Mouse (Mus musculus): ENCODE results near the gene Tnfsf8. TPM values are rescaled to one million over a fixed set of nuclear protein-coding genes. Genes with fewer than 3 reads are reported as not detected.

Gene Tnfsf8
- not detected in 2 replicates for polyA plus RNA-seq (2014; fragmentation: Nextera tagmentation; extraction: Ambion mirVana)

DNA sequence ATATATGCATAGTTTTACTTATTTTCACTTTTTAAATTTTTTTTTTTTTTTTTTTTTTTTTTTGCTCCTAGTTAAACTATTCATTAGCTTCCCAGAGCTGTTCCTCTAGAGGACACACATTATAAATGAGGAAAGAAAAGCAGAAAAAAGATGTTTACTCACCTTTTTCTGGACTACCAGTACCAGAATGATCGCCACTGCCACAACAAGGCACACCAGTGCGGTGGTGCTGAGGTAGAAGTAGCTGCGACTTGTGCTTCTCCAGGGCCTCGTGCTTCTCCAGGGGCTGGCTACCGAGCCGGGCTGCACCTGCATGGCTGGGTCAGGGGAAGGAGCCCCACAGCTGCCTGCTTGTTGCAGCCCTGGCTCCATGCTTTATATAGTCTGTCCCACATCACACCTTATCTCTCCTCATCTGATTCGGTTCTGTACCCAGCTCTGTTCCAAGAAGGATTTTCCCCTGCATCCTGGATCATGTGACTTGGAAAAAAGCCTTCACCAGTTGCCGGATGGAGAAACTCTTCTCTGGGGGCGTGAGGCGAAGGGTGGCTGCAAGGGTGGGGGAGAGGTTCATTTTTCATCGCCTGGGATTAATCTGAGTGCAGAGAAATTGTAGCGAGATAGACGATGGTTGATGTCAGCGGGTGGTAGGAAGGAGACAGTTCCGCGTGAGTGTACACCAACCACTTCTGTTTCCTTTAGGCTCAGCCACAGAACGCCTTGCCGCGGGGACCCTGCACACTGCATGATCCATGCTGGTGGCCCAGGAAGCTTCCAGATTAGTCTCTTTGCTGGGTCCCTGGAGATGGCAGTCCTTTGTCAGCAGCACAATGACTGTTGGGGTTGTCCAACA lies at the start of gene Tnfsf8:
TSS of gene Tnfsf8 (minus strand) at position 660 of the 853 bp plus-strand sequence.
- no peak within 1 kb of the TSS for H3K4me2 ChIP-seq (replicated peaks; ENCODE audit: low read depth, low read length)
- no peaks in the 10 kb centered on the region for H3K27me3 ChIP-seq (ENCODE audit: control insufficient read depth, insufficient read depth, low read length)
- WGBS = 75% methylated on average over 19 of the region's 19 CpGs
- no peak within 1 kb of the TSS for H3K4me3 ChIP-seq (ENCODE audit: low read length)
- H3K36me3 ChIP-seq (ENCODE audit: control insufficient read depth, insufficient read depth, low read length) = no peaks in the 10 kb centered on the region
- no peaks in the 10 kb centered on the region for H3K9me3 ChIP-seq (ENCODE audit: control insufficient read depth, low read length)
- no peak for ATAC-seq (ENCODE audit: low FRiP score, low TSS enrichment)
- H3K4me1 ChIP-seq (ENCODE audit: control insufficient read depth, insufficient read depth, low read length) = no peaks in the 10 kb centered on the region
- no peak within 1 kb of the TSS for H3K27ac ChIP-seq (ENCODE audit: low read depth, low read length)
- H3K9ac ChIP-seq (ENCODE audit: low read depth, low read length) = no peak within 1 kb of the TSS

DNA sequence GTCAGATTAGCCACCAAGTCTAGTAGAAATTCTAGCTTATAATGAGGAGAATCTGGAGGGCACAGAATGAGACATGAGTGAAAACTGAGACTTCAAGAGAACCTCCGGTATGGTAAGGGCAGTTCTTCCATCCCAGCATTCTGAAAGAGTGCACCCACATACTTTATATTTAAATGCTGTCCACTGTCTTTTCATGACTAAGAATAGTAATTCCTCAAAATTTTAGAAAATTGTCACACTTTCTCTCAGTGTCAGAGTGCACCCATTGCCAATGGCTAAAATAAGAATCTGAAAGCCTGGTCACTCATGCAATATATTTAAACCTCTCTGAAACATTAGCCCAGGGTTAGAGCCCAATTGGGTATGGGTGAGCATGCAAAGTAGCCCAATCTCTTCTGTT lies 47.4 kb upstream of the Tnfsf8 start:
- no peak overlapping the region for H3K4me3 ChIP-seq (ENCODE audit: low read length)
- no peak overlapping the region for H3K4me2 ChIP-seq (replicated peaks; ENCODE audit: low read depth, low read length)
- H3K4me1 ChIP-seq (ENCODE audit: control insufficient read depth, insufficient read depth, low read length) = no peaks in the 10 kb centered on the region
- 89% methylated on average over 1 of the region's 1 CpGs for WGBS
- H3K27me3 ChIP-seq (ENCODE audit: control insufficient read depth, insufficient read depth, low read length) = no peaks in the 10 kb centered on the region
- H3K36me3 ChIP-seq (ENCODE audit: control insufficient read depth, insufficient read depth, low read length) = no peaks in the 10 kb centered on the region
- H3K27ac ChIP-seq (ENCODE audit: low read depth, low read length) = no peak overlapping the region
- no peak for ATAC-seq (ENCODE audit: low FRiP score, low TSS enrichment)
- no peak overlapping the region for H3K9ac ChIP-seq (ENCODE audit: low read depth, low read length)
- no peaks in the 10 kb centered on the region for H3K9me3 ChIP-seq (ENCODE audit: control insufficient read depth, low read length)

- no peaks in the 10 kb centered on the region for H3K4me1 ChIP-seq (ENCODE audit: control insufficient read depth, insufficient read depth, low read length)
- ATAC-seq (ENCODE audit: low FRiP score, low TSS enrichment) = no peak
- no peaks in the 10 kb centered on the region for H3K9me3 ChIP-seq (ENCODE audit: control insufficient read depth, low read length)
Observed at GRCm38 (mm10) chr4:63907473-63907872, 46.3 kb upstream of the Tnfsf8 start.

GRCm38 (mm10) chr4:63906050-63906449 lies 44.9 kb upstream of the Tnfsf8 start:
- ATAC-seq (ENCODE audit: low FRiP score, low TSS enrichment) = no peak
- Histone ChIP-seq H3K36me3 (ENCODE audit: control insufficient read depth, insufficient read depth, low read length) (no peaks in the 10 kb centered on the region), H3K4me3 (ENCODE audit: low read length) (no peak overlapping the region), H3K4me2 (replicated peaks; ENCODE audit: low read depth, low read length) (no peak overlapping the region), H3K4me1 (ENCODE audit: control insufficient read depth, insufficient read depth, low read length) (no peaks in the 10 kb centered on the region), H3K27me3 (ENCODE audit: control insufficient read depth, insufficient read depth, low read length) (no peaks in the 10 kb centered on the region), H3K9ac (ENCODE audit: low read depth, low read length) (no peak overlapping the region), H3K27ac (ENCODE audit: low read depth, low read length) (no peak overlapping the region), H3K9me3 (ENCODE audit: control insufficient read depth, low read length) (no peaks in the 10 kb centered on the region)
- WGBS = 57% methylated on average over 3 of the region's 3 CpGs

More at GRCm38 (mm10) chr4:63907473-63907872, 46.3 kb upstream of the Tnfsf8 start:
- Histone ChIP-seq H3K4me2 (replicated peaks; ENCODE audit: low read depth, low read length) (no peak overlapping the region), H3K9ac (ENCODE audit: low read depth, low read length) (no peak overlapping the region), H3K27ac (ENCODE audit: low read depth, low read length) (no peak overlapping the region), H3K27me3 (ENCODE audit: control insufficient read depth, insufficient read depth, low read length) (no peaks in the 10 kb centered on the region), H3K4me3 (ENCODE audit: low read length) (no peak overlapping the region), H3K36me3 (ENCODE audit: control insufficient read depth, insufficient read depth, low read length) (no peaks in the 10 kb centered on the region)

- no peak overlapping the region for H3K27ac ChIP-seq (ENCODE audit: low read depth, low read length)
- no peaks in the 10 kb centered on the region for H3K27me3 ChIP-seq (ENCODE audit: control insufficient read depth, insufficient read depth, low read length)
- H3K4me3 ChIP-seq (ENCODE audit: low read length) = no peak overlapping the region
- H3K36me3 ChIP-seq (ENCODE audit: control insufficient read depth, insufficient read depth, low read length) = no peaks in the 10 kb centered on the region
- 84% methylated on average over 10 of the region's 10 CpGs for WGBS
- no peak overlapping the region for H3K4me2 ChIP-seq (replicated peaks; ENCODE audit: low read depth, low read length)
- H3K9me3 ChIP-seq (ENCODE audit: control insufficient read depth, low read length) = no peaks in the 10 kb centered on the region
- no peaks in the 10 kb centered on the region for H3K4me1 ChIP-seq (ENCODE audit: control insufficient read depth, insufficient read depth, low read length)
- ATAC-seq (ENCODE audit: low FRiP score, low TSS enrichment) = no peak
- no peak overlapping the region for H3K9ac ChIP-seq (ENCODE audit: low read depth, low read length)
Observed at GRCm38 (mm10) chr4:63899081-63899523, 38.0 kb upstream of the Tnfsf8 start.

- H3K9ac ChIP-seq (ENCODE audit: low read depth, low read length) = no peak overlapping the region
- no peaks in the 10 kb centered on the region for H3K4me1 ChIP-seq (ENCODE audit: control insufficient read depth, insufficient read depth, low read length)
- no peaks in the 10 kb centered on the region for H3K36me3 ChIP-seq (ENCODE audit: control insufficient read depth, insufficient read depth, low read length)
- no peak for ATAC-seq (ENCODE audit: low FRiP score, low TSS enrichment)
- H3K4me2 ChIP-seq (replicated peaks; ENCODE audit: low read depth, low read length) = no peak overlapping the region
- no peak overlapping the region for H3K27ac ChIP-seq (ENCODE audit: low read depth, low read length)
- H3K9me3 ChIP-seq (ENCODE audit: control insufficient read depth, low read length) = no peaks in the 10 kb centered on the region
- H3K4me3 ChIP-seq (ENCODE audit: low read length) = no peak overlapping the region
- no peaks in the 10 kb centered on the region for H3K27me3 ChIP-seq (ENCODE audit: control insufficient read depth, insufficient read depth, low read length)
Observed at GRCm38 (mm10) chr4:63897152-63897551, 36.0 kb upstream of the Tnfsf8 start.

DNA sequence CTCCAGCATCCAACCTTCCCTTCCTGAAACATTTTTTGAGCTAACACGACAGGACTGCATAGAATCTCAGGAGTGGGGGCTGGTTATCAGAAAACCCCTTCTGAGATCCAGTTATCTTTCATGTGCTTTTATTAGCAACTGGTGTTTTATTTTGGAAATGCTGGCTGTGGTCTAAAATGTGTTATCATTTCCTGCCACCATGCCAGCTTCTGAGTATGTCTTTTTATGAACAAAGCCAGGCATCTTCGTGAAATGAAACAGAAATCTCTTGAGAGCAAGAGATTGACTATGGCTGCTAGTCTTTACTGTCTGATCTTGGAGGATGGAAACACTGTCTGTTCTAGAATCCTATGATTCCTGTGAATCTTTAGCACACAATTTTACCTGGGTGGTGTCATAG lies 25.0 kb upstream of the Tnfsf8 start:
- Histone ChIP-seq H3K9ac (ENCODE audit: low read depth, low read length) (no peak overlapping the region), H3K9me3 (ENCODE audit: control insufficient read depth, low read length) (no peaks in the 10 kb centered on the region), H3K4me2 (replicated peaks; ENCODE audit: low read depth, low read length) (no peak overlapping the region), H3K27me3 (ENCODE audit: control insufficient read depth, insufficient read depth, low read length) (no peaks in the 10 kb centered on the region), H3K27ac (ENCODE audit: low read depth, low read length) (no peak overlapping the region), H3K4me1 (ENCODE audit: control insufficient read depth, insufficient read depth, low read length) (no peaks in the 10 kb centered on the region), H3K36me3 (ENCODE audit: control insufficient read depth, insufficient read depth, low read length) (no peaks in the 10 kb centered on the region), H3K4me3 (ENCODE audit: low read length) (no peak overlapping the region)
- 79% methylated on average over 2 of the region's 2 CpGs for WGBS
- ATAC-seq (ENCODE audit: low FRiP score, low TSS enrichment) = no peak

DNA sequence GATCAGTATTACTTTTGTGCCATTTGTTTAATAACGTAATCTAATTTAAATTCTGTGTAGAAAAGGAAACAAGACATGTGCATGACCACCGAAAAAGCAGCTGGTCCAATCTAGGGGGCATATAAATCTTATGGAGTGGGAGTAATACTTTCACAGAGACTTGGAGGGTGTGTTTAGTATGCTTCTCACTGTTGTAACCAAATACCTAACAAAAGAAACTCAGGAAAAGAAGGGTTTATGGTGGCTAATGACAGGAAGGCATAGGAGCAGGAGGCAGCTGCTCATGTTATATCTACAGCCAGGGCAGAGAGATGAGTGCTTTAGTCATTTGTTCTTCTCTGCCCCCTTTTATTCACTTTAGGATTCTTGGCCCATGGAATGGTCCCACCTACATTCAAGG lies 15.6 kb upstream of the Tnfsf8 start:
- Histone ChIP-seq H3K4me1 (ENCODE audit: control insufficient read depth, insufficient read depth, low read length) (no peaks in the 10 kb centered on the region), H3K9me3 (ENCODE audit: control insufficient read depth, low read length) (no peaks in the 10 kb centered on the region), H3K36me3 (ENCODE audit: control insufficient read depth, insufficient read depth, low read length) (no peaks in the 10 kb centered on the region), H3K4me3 (ENCODE audit: low read length) (no peak overlapping the region), H3K27me3 (ENCODE audit: control insufficient read depth, insufficient read depth, low read length) (no peaks in the 10 kb centered on the region), H3K27ac (ENCODE audit: low read depth, low read length) (no peak overlapping the region), H3K4me2 (replicated peaks; ENCODE audit: low read depth, low read length) (no peak overlapping the region), H3K9ac (ENCODE audit: low read depth, low read length) (no peak overlapping the region)
- peak; percentile 77; the same call in 1 of the 2 replicates for ATAC-seq (ENCODE audit: low FRiP score, low TSS enrichment)
- 38% methylated on average over 2 of the region's 2 CpGs for WGBS

DNA sequence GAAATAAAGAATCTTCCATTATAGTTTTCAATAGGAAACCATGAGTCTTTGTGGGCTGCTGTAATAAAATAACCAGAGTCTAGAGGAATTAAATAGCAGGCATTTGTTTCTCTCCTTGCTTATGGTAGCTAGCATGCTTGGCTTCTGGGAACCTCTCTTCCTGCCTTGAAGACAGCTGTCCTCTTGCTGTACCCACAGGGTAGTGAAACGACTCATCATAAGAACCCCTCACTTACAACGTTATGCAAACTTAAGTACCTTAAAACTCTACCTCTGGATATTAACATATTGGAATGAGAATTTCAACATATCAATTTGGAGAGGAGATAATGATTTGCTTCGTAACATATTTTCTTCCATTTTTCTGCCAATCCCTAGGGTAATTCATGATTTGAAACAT lies 14.3 kb upstream of the Tnfsf8 start:
- no peak overlapping the region for H3K9ac ChIP-seq (ENCODE audit: low read depth, low read length)
- H3K27me3 ChIP-seq (ENCODE audit: control insufficient read depth, insufficient read depth, low read length) = no peaks in the 10 kb centered on the region
- ATAC-seq (ENCODE audit: low FRiP score, low TSS enrichment) = no peak
- no peaks in the 10 kb centered on the region for H3K9me3 ChIP-seq (ENCODE audit: control insufficient read depth, low read length)
- H3K27ac ChIP-seq (ENCODE audit: low read depth, low read length) = no peak overlapping the region
- no peaks in the 10 kb centered on the region for H3K36me3 ChIP-seq (ENCODE audit: control insufficient read depth, insufficient read depth, low read length)
- H3K4me2 ChIP-seq (replicated peaks; ENCODE audit: low read depth, low read length) = no peak overlapping the region
- no peak overlapping the region for H3K4me3 ChIP-seq (ENCODE audit: low read length)
- WGBS = 95% methylated on average over 3 of the region's 3 CpGs
- no peaks in the 10 kb centered on the region for H3K4me1 ChIP-seq (ENCODE audit: control insufficient read depth, insufficient read depth, low read length)
